Mouse (Mus musculus): ENCODE measurements around the gene Epb41l1.
"Not testable (repeated sequence)": the region's sequence is repeated elsewhere in the genome, so short reads cannot be mapped to it uniquely, and the experiment has no call there.

The Epb41l1 gene

GRCm38 (mm10) chr2:156487589-156488160 is 67.0 kb downstream of the Epb41l1 start:
- DNase-seq (ENCODE audit: low spot score in 2 of 2): no peak

DNA sequence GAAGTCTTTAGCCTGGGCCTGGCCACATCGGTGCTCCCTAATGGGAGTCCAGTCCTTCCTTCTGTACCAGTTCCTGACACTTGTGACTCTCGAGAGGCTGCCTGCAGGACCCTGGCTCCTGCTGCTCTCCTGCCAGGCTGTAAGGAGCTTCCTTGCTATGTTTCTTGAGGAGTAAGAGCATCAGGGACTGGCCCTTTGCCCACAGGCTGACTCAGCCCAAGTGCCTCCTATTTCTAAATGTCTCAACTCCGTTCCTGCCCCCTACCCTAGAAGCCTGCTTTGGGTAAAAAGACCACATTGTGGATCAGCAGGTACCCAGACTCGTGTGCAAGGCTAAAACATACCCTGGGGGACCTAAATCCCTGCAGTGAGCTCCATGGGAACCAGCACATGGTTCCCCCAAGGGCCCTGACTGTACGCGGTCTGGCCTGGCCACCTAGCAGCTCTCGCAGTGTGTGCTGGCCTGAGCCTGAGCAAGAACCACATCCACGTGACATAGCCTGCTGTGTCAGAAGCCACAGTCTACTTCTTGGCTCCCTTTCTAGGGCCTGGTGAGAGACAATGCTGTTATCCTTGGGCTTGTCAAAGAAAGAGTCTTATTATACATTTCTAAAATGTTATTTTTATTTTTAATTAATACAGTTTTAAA is 67.6 kb downstream of the Epb41l1 start:
- DNase-seq (ENCODE audit: low spot score in 2 of 2): no peak

DNA sequence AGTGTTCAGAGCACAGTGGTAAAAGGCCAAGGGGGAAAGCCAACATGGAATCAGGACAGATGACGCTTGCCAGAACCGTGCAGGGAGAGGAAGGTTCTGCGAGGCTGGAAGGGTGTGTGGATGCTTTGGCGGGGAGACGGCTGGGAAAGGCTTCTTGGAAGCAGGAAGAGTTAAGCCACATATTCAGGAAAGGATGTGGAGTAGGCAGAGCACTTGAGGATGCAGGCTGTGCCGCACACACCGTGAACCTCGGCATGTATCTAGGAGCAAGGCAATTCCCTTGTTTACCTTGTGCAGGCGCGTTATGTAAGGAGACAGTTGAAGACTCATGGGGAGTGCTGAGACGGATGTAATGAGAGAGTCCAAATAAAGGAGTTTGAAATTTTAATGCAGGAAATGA is 69.5 kb downstream of the Epb41l1 start:
- DNase-seq (ENCODE audit: low spot score in 2 of 2): no peak

DNA sequence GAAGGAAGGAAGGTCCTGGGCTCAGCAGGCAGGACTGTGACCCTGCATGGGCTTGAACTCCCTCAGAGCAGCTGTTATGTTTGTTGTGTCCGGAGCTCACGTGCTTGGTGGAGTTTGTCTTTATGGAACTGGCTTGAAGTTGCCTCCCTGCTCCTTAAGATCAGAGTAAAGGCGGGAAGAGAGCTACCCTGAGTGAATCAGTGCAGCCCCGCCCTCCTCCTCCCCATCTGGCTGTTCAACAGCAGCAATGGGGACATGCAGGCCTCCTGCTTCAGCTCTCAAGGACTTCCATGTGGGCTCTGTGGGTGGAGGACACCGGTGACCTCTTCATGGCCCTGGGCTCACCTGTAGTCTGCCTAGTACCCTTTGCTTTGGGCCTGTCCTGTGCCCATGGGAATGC is 71.1 kb downstream of the Epb41l1 start:
- no peak for DNase-seq (ENCODE audit: low spot score in 2 of 2)

GRCm38 (mm10) chr2:156493766-156494165 is 73.1 kb downstream of the Epb41l1 start:
- no peak for DNase-seq (ENCODE audit: low spot score in 2 of 2)

GRCm38 (mm10) chr2:156494465-156494864 is 73.8 kb downstream of the Epb41l1 start:
- DNase-seq (ENCODE audit: low spot score in 2 of 2): no peak

- peak; percentile 40 to 75 for DNase-seq (ENCODE audit: low spot score in 2 of 2)
Measured at GRCm38 (mm10) chr2:156494875-156495274, 74.2 kb downstream of the Epb41l1 start.

GRCm38 (mm10) chr2:156496816-156497566 is 76.3 kb downstream of the Epb41l1 start:
- DNase-seq (ENCODE audit: low spot score in 2 of 2): no peak

DNA sequence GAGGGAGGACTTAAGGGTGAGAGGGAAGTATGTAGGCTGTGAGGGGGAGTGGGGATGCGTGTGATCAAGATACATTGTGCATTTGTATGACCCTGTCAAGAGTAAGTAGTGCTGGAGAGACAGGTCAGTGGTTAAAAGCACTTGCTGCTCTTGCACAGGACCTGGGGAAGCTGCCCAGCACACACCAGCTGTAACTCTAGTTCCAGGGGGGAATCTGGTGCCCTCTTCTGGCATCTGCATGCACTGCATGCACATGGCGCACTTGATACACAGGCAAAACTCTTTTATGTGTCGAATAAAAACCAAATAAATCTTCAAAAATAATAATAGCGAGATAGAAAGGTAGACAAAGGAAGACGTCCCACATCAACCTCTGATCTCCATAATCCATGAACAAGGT is 77.2 kb downstream of the Epb41l1 start:
- peak; percentile 48 to 79 for DNase-seq (ENCODE audit: low spot score in 2 of 2)

DNA sequence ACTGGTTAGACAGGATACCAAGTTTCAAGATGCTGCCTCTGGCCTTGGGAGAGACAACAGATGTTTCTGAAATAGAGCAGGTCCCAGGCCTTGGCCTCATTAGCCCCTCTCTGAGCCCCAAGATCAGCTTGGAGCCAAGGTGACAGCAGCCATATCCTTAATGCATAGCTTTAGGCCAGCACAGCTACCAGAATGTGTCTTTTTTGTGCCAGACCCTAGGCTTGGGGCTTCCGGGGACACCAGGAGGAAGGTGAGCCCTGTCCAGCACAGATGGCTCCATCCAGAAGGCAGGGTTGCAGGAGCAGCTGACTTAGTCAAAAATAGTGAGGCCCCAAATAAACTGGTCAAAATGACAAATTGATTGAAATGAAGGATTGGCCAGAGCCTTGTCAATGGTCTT is 80.3 kb downstream of the Epb41l1 start:
- DNase-seq (ENCODE audit: low spot score in 2 of 2): no peak

DNA sequence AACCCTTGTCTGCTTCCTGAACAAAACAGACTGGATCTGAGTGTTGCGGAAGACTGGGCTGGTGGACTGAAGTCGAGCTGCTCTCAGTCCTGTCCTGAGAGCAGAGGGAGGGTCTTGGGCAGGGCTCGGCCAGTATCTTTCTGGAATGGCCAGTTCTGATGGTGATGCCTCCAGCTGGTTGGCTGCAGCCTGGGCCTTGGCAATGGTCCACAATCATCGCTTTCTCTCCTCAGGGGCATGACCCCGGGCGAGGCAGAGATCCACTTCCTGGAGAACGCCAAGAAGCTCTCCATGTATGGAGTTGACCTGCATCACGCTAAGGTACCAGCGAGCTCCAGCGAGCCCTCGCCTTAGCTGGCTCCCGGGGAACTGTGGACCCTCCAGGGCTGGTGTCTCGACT is 84.8 kb downstream of the Epb41l1 start:
- DNase-seq (ENCODE audit: low spot score in 2 of 2): no peak

GRCm38 (mm10) chr2:156512028-156512427 is 91.3 kb downstream of the Epb41l1 start:
- no peak for DNase-seq (ENCODE audit: low spot score in 2 of 2)

DNA sequence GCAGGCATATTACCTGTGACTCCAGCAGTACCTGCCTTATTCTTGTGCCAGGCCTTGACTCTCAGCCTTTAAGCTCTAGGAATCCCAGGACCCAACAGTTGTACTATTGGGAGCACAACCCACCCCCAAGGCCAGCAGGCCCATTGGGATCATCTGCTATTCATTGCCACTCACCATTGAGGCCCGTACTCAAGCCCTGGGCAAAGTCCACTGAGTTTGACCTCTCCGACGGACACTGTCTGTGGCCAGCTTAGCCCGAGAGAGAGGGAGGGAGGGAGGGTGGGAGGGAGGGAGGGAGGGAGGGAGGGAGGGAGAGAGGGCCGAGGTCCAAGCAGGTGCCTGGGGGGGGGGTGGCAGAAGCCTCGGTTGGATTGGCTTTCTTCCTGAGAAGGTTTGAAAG is 91.9 kb downstream of the Epb41l1 start:
- no peak for DNase-seq (ENCODE audit: low spot score in 2 of 2)

DNA sequence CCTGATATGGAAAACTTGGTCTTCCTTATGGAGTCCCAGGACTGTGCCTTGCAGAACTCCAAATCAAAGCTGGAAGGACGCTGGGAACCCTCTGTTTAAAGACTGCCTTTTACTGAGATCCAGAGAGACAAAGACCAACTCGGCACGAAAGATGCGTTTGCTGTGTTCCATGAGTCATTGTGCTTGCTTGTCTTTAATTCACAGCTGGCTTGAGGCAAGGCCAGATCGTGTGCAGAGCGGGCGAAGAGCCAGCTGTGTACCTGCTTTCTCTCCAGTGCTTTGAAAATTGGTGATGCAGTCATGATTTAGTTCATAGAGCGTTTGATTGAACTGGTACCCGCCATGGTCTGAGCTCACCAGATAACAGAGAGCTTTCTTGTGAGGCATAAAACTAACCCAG is 94.4 kb downstream of the Epb41l1 start:
- DNase-seq (ENCODE audit: low spot score in 2 of 2): no peak

DNA sequence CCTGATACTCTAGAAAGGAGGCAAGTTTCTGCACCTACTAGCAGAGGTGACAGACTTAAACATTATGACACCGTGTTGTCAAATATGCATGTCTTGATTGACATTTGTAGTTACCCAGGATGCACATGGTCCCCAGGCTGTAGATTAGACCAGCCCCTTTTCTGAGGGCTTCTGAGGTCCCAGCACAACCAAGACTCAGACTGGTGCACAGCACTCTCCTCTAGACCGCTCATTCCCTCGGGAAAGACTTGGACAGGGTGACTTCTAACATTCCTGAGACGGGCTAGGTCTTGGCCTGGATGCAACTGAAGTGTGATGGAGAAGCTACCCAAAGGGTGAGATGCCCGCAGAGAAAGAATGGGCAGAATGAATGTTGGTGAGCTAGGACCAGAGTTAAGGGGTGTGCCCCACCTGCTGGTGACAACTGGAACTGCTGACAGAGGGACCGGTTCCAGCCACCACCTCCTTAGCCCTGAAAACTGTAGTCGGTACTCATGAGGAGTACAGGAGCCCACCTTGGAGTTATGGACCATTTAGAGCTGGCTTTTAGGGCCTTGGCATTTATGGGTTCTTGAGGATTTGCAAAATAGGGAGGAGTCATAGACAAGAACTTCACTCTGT is 95.0 kb downstream of the Epb41l1 start:
- DNase-seq (ENCODE audit: low spot score in 2 of 2): peak; percentile 71 to 84

- not testable (repeated sequence) for DNase-seq (ENCODE audit: low spot score in 2 of 2)
Measured at GRCm38 (mm10) chr2:156516678-156517077, 96.0 kb downstream of the Epb41l1 start.

DNA sequence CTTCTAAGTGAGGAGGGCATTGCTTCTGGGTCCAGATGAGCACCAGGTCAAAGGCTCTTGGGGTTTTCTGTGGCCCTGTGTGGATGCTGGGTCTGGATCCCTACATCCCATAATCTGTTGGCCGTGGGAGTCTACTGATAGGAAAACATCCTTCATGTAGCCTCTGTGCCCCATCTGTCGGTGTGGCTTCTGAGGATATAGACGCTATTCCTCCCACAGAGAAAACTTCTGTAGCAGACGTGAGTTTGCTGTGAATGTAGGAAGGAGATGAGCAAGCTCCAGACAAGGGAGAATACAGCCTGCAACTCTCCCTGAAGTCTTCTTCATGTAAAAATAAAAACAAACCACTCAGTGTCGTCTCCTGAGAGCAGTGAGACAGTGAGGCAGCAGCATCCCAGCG is 97.6 kb downstream of the Epb41l1 start:
- DNase-seq (ENCODE audit: low spot score in 2 of 2): no peak

DNA sequence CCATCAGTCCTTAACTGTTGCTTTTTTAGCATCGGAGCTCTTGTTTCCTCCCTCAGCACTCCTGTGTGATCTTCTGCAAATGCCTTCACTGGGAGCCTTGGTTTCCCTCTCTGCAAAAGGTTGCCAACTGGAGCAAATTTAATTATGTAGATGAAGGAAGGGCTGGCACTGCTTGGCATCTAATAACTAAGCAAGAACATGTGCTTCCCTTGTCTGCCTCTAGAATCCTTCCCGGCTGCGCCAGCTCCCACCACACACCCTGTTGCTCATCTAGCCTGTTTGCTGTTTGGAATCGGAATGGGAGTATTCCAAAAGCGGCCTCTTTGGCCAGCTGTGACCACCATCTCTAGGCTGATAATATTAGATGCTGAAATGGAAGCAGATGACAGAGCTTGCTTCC is 98.9 kb downstream of the Epb41l1 start:
- DNase-seq (ENCODE audit: low spot score in 2 of 2): no peak

GRCm38 (mm10) chr2:156522994-156523393 is 102.3 kb downstream of the Epb41l1 start:
- DNase-seq (ENCODE audit: low spot score in 2 of 2): peak in 1 of 2 experiments; percentile 34

GRCm38 (mm10) chr2:156524078-156524477 is 103.4 kb downstream of the Epb41l1 start:
- no peak for DNase-seq (ENCODE audit: low spot score in 2 of 2)

GRCm38 (mm10) chr2:156529726-156530125 is 109.0 kb downstream of the Epb41l1 start:
- peak in 1 of 2 experiments; percentile 8 for DNase-seq (ENCODE audit: low spot score in 2 of 2)

GRCm38 (mm10) chr2:156533160-156533559 is 112.5 kb downstream of the Epb41l1 start:
- DNase-seq (ENCODE audit: low spot score in 2 of 2): no peak

All from spleen, postnatal 10 days (tissue).